Mouse (Mus musculus) cerebellum, adult 2 months (tissue): ENCODE measurements around the gene Rapgef5. TPM values are rescaled to one million over a fixed set of nuclear protein-coding genes. Genes with fewer than 3 reads are reported as not detected.

Source experiments
- DNase-seq, 2 experiments: peaks; one replicate each; pipeline ENCODE4 v3.0.0; 2021
- H3K27ac ChIP-seq: fragments of 200-500 bp; 2 replicates; pipeline ENCODE4 v1.5.1; 2012; ENCODE audit warnings: low read length, control low read depth, inconsistent platforms; ENCODE audit not compliant: insufficient read depth
- H3K27me3 ChIP-seq: fragments of 200-500 bp; 2 replicates; pipeline ENCODE4 v1.6.1; 2012; ENCODE audit warnings: inconsistent platforms, mild to moderate bottlenecking, low read length, moderate library complexity; ENCODE audit not compliant: control insufficient read depth, insufficient read depth
- H3K4me1 ChIP-seq: fragments of 200-500 bp; 2 replicates; pipeline ENCODE4 v1.6.1; 2011; ENCODE audit warnings: low read length; ENCODE audit not compliant: control insufficient read depth, insufficient read depth
- H3K4me3 ChIP-seq: fragments of 200-500 bp; replicated peaks from 2 replicates; pipeline ENCODE3; 2011; ENCODE audit warnings: mild to moderate bottlenecking, low read depth, low read length, control low read depth; ENCODE audit not compliant: insufficient read depth
- CTCF ChIP-seq: fragments of 200-500 bp; IDR thresholded peaks from 2 replicates; pipeline ENCODE4 v1.5.1; 2011; ENCODE audit warnings: low read depth, mild to moderate bottlenecking, control low read depth, low read length, moderate library complexity, borderline replicate concordance; ENCODE audit not compliant: insufficient read depth
- POLR2A ChIP-seq: fragments of 200-500 bp; IDR thresholded peaks from 2 replicates; pipeline ENCODE4 v1.6.1; 2011; ENCODE audit warnings: low read length, control low read depth, borderline replicate concordance; ENCODE audit not compliant: insufficient read depth
- WGBS: fragments of 180-500 bp; shearing (Covaris S2); methylation state at CpG from one replicate; pipeline ENCODE4 v1.1.7; 2018; 5-methylcytosine and 5-hydroxymethylcytosine counted together
- polyA plus RNA-seq: library from polyadenylated mRNA; depleted of rRNA; stranded (reverse); fragments of >200 nt; gene quantifications from 2 replicates; pipeline ENCODE4 v1.2.3, GENCODE M21; 2012

Gene Rapgef5
- polyA plus RNA-seq, 1 experiment: 26.7 TPM

GRCm38 (mm10) chr12:117760373-117760772 is 244.1 kb downstream of the Rapgef5 start:
- 85% methylated on average over 5 of the region's 5 CpGs for WGBS
- Histone ChIP-seq H3K27ac (no peak overlapping the region), H3K4me3 (no peak overlapping the region), H3K4me1 (no peaks in the 10 kb centered on the region), H3K27me3 (no peaks in the 10 kb centered on the region)
- no peak for TF ChIP-seq CTCF
- TF ChIP-seq POLR2A: no peak
- DNase-seq: no peak

- H3K4me1 ChIP-seq: no peaks in the 10 kb centered on the region
Measured at GRCm38 (mm10) chr12:117760846-117761245, 244.6 kb downstream of the Rapgef5 start.

GRCm38 (mm10) chr12:117761698-117762097 is 245.4 kb downstream of the Rapgef5 start:
- no peak for DNase-seq
- TF ChIP-seq POLR2A: no peak
- TF ChIP-seq CTCF: no peak
- no peaks in the 10 kb centered on the region for H3K4me1 ChIP-seq
- WGBS: 16% methylated on average over 1 of the region's 1 CpGs
- no peak overlapping the region for H3K27ac ChIP-seq
- no peaks in the 10 kb centered on the region for H3K27me3 ChIP-seq
- no peak overlapping the region for H3K4me3 ChIP-seq

More at GRCm38 (mm10) chr12:117760846-117761245, 244.6 kb downstream of the Rapgef5 start:
- TF ChIP-seq POLR2A (no peak), CTCF (no peak)
- H3K27ac ChIP-seq: no peak overlapping the region
- no peak overlapping the region for H3K4me3 ChIP-seq
- no peak for DNase-seq
- H3K27me3 ChIP-seq: no peaks in the 10 kb centered on the region

- Histone ChIP-seq H3K27me3 (no peaks in the 10 kb centered on the region), H3K27ac (no peak overlapping the region), H3K4me1 (no peaks in the 10 kb centered on the region), H3K4me3 (no peak overlapping the region)
- WGBS: 86% methylated on average over 3 of the region's 3 CpGs
- no peak for DNase-seq
- no peak for TF ChIP-seq POLR2A
- TF ChIP-seq CTCF: no peak
Measured at GRCm38 (mm10) chr12:117763247-117763646, 247.0 kb downstream of the Rapgef5 start.

GRCm38 (mm10) chr12:117764839-117765238 is 248.6 kb downstream of the Rapgef5 start:
- Histone ChIP-seq H3K4me1 (no peaks in the 10 kb centered on the region), H3K27me3 (no peaks in the 10 kb centered on the region), H3K4me3 (no peak overlapping the region), H3K27ac (no peak overlapping the region)
- peak; percentile 48 to 49 for DNase-seq
- WGBS: 9% methylated on average over 7 of the region's 7 CpGs
- no peak for TF ChIP-seq POLR2A
- peak; percentile 61; the same call in 1 of the 2 replicates for TF ChIP-seq CTCF

- no peak overlapping the region for H3K27ac ChIP-seq
- DNase-seq: peak; percentile 48 to 57
- no peaks in the 10 kb centered on the region for H3K27me3 ChIP-seq
- WGBS: 8% methylated on average over 5 of the region's 5 CpGs
- no peak overlapping the region for H3K4me3 ChIP-seq
- H3K4me1 ChIP-seq: peaks cover 6% of the 10 kb centered on the region; the same call in 1 of the 2 replicates
- TF ChIP-seq CTCF (peak; percentile 77), POLR2A (no peak)
Measured at GRCm38 (mm10) chr12:117769113-117769512, 252.8 kb downstream of the Rapgef5 start.

- no peak for DNase-seq
- Histone ChIP-seq H3K27ac (no peak overlapping the region), H3K27me3 (no peaks in the 10 kb centered on the region), H3K4me3 (no peak overlapping the region), H3K4me1 (peaks cover 6% of the 10 kb centered on the region; the same call in 1 of the 2 replicates)
- no peak for TF ChIP-seq POLR2A
- no peak for TF ChIP-seq CTCF
- 54% methylated on average over 2 of the region's 2 CpGs for WGBS
Measured at GRCm38 (mm10) chr12:117770211-117770610, 253.9 kb downstream of the Rapgef5 start.

GRCm38 (mm10) chr12:117771156-117771555 is 254.9 kb downstream of the Rapgef5 start:
- TF ChIP-seq POLR2A (no peak), CTCF (no peak)
- H3K4me3 ChIP-seq: no peak overlapping the region
- H3K27ac ChIP-seq: no peak overlapping the region
- DNase-seq: peak in 1 of 2 experiments; percentile 41
- no peaks in the 10 kb centered on the region for H3K27me3 ChIP-seq
- H3K4me1 ChIP-seq: peaks cover 6% of the 10 kb centered on the region; the same call in 1 of the 2 replicates
- WGBS: 50% methylated on average over 4 of the region's 4 CpGs

GRCm38 (mm10) chr12:117772638-117773037 is 256.4 kb downstream of the Rapgef5 start:
- peak; percentile 21 to 50 for DNase-seq
- Histone ChIP-seq H3K27ac (no peak overlapping the region), H3K27me3 (no peaks in the 10 kb centered on the region), H3K4me1 (peaks cover 6% of the 10 kb centered on the region; the same call in 1 of the 2 replicates), H3K4me3 (no peak overlapping the region)
- WGBS: 15% methylated on average over 2 of the region's 2 CpGs
- TF ChIP-seq POLR2A: no peak
- TF ChIP-seq CTCF: peak; percentile 54; the same call in 1 of the 2 replicates
